ENCODE assay signal across 9 mouse cellular contexts in the genomic region with DNA sequence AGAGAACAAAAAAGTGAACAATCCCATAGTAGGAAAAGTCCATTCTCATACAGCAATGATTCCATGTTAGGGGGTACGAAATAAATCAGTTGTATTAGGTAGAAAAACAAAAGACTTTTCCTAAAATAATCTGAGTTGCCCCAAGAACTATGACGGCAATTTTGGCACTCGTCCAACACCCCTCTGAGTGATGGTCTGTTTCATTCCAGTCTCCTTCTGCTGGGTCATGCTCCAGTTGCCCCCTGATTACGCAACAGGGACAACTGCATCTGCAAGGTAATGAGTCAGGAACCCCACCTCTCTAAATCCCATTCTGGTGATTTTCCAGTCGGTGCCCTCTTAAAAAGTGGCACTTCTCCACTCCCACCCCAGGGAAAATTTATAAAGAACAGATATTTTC. TPM values are rescaled to one million over a fixed set of nuclear protein-coding genes. Genes with fewer than 3 reads are reported as not detected.
DNase-seq lines count a peak whose midpoint lies in the region; ATAC-seq lines count a peak whose summit lies in the region.
"Had no signal": no experiment of that assay in that cellular context is flagged by ENCODE, and none has a peak within 500 bp of the region (broad histone marks: within the 10 kb centered on the region; RNA-seq: fewer than 3 reads in every experiment).

No protein-coding gene starts in this region.

- peaks cover 11% of the 10 kb centered on the region for H3K36me3 ChIP-seq in megakaryocyte, embryonic 14.5 days (replicated peaks; ENCODE audit: low read length)
- H3K36me3 ChIP-seq in heart, embryonic 12.5 days: no peaks in the 10 kb centered on the region
- H3K36me3 ChIP-seq in neural tube, embryonic 15.5 days: no peaks in the 10 kb centered on the region
- H3K36me3 ChIP-seq: neural tube, embryonic 12.5 days had no signal

- no peak overlapping the region for H3K9ac ChIP-seq in heart, embryonic 12.5 days
- no peak overlapping the region for H3K9ac ChIP-seq in neural tube, embryonic 15.5 days (replicated peaks)
- H3K9ac ChIP-seq: neural tube, embryonic 12.5 days had no signal

- WGBS in heart, embryonic 12.5 days: 27% methylated on average over 5 of the region's 5 CpGs
- WGBS in neural tube, embryonic 15.5 days: 56% methylated on average over 5 of the region's 5 CpGs

- no peak for ATAC-seq in megakaryocyte, adult 5-6 weeks (ENCODE audit: poor library complexity, severe bottlenecking)
- no peak for ATAC-seq in heart, embryonic 12.5 days (ENCODE audit: insufficient number of reproducible peaks, low FRiP score)
- ATAC-seq in neural tube, embryonic 15.5 days (ENCODE audit: low FRiP score): no peak

- H3K27me3 ChIP-seq in megakaryocyte, embryonic 14.5 days (replicated peaks): peaks cover 4% of the 10 kb centered on the region
- no peaks in the 10 kb centered on the region for H3K27me3 ChIP-seq in heart, embryonic 12.5 days (replicated peaks)
- H3K27me3 ChIP-seq in neural tube, embryonic 15.5 days (replicated peaks): no peaks in the 10 kb centered on the region
- H3K27me3 ChIP-seq: neural tube, embryonic 12.5 days had no signal

- DNase-seq in adrenal gland, postnatal 10 days: peak; percentile 68
- DNase-seq in kidney, postnatal 14 days: peak; percentile 60
- DNase-seq in frontal cortex, postnatal 10 days (ENCODE audit: low spot score in 2 of 2): no peak
- DNase-seq in natural killer cell, adult 2 months (ENCODE audit: low spot score in 2 of 2): no peak

- peak overlapping the region; percentile 92 for H3K4me2 ChIP-seq in heart, embryonic 12.5 days
- peak overlapping the region; percentile 83 for H3K4me2 ChIP-seq in neural tube, embryonic 15.5 days

- H3K4me1 ChIP-seq in megakaryocyte, embryonic 14.5 days: peaks cover 43% of the 10 kb centered on the region
- H3K4me1 ChIP-seq in heart, embryonic 12.5 days (replicated peaks): peaks cover 12% of the 10 kb centered on the region
- H3K4me1 ChIP-seq in neural tube, embryonic 15.5 days: peaks cover 17% of the 10 kb centered on the region

- peak overlapping the region; percentile 96 for H3K4me3 ChIP-seq in megakaryocyte, embryonic 14.5 days (replicated peaks)
- H3K4me3 ChIP-seq in heart, embryonic 12.5 days: peak overlapping the region; percentile 90
- no peak overlapping the region for H3K4me3 ChIP-seq in neural tube, embryonic 15.5 days (replicated peaks)

- peaks cover 11% of the 10 kb centered on the region for H3K9me3 ChIP-seq in megakaryocyte, embryonic 14.5 days
- no peaks in the 10 kb centered on the region for H3K9me3 ChIP-seq in heart, embryonic 12.5 days (replicated peaks)
- no peaks in the 10 kb centered on the region for H3K9me3 ChIP-seq in neural tube, embryonic 15.5 days (replicated peaks)
- H3K9me3 ChIP-seq: neural tube, embryonic 12.5 days had no signal

- H3K27ac ChIP-seq in heart, embryonic 12.5 days (ENCODE audit: poor library complexity, severe bottlenecking): no peak overlapping the region
- no peak overlapping the region for H3K27ac ChIP-seq in neural tube, embryonic 15.5 days (replicated peaks)
- H3K27ac ChIP-seq: neural tube, embryonic 12.5 days had no signal

RNA-seq across cellular contexts. Expression of gene Akr1b3, which starts 0.9 kb away (rescaled TPM):
- polyA plus RNA-seq in megakaryocyte, embryonic 14.5 days (2012; ENCODE audit: insufficient read depth, low replicate concordance): 12.9 and 58.4 TPM in 2 replicates
- 200 and 215 TPM in 2 replicates for total RNA-seq in megakaryocyte, adult 5-6 weeks (2015)
- total RNA-seq in megakaryocyte, adult 5-6 weeks (2017): 102 and 117 TPM in 2 replicates
- 100 to 1,000 TPM; 136 to 140 TPM for total RNA-seq in adrenal gland, postnatal 10 days (2021)
- polyA plus RNA-seq in heart, embryonic 12.5 days (2016; fragmentation: Nextera tagmentation; extraction: Ambion mirVana): 176 and 177 TPM in 2 replicates
- polyA plus RNA-seq in neural tube, embryonic 15.5 days (2015; fragmentation: Nextera tagmentation; extraction: Ambion mirVana): 126 and 145 TPM in 2 replicates

RNA-seq across cellular contexts. Expression of gene Akr1b8, which starts 35.7 kb away (rescaled TPM):
- polyA plus RNA-seq in megakaryocyte, embryonic 14.5 days (2012; ENCODE audit: insufficient read depth, low replicate concordance): 0.89 TPM in 1 of 2 replicates, not detected in the other
- not detected in 2 replicates for total RNA-seq in megakaryocyte, adult 5-6 weeks (2015)
- not detected in 2 replicates for total RNA-seq in megakaryocyte, adult 5-6 weeks (2017)
- 100 to 1,000 TPM in 1 of 2 experiments, 10 to 100 TPM in 1; 53.8 to 120 TPM for total RNA-seq in adrenal gland, postnatal 10 days (2021)
- polyA plus RNA-seq in heart, embryonic 12.5 days (2016; fragmentation: Nextera tagmentation; extraction: Ambion mirVana): 15.3 and 16.0 TPM in 2 replicates
- 4.7 and 5.7 TPM in 2 replicates for polyA plus RNA-seq in neural tube, embryonic 15.5 days (2015; fragmentation: Nextera tagmentation; extraction: Ambion mirVana)

Comparison
In these comparisons a context has a peak if more than half of its experiments do, and no peak if none do; other contexts are left out.
1. DNase-seq: peak in adrenal gland, postnatal 10 days (single experiment) and kidney, postnatal 14 days (single experiment); none in frontal cortex, postnatal 10 days (0 of 2) and natural killer cell, adult 2 months (0 of 2).